Mouse (Mus musculus): ENCODE measurements around the gene Golt1a.

Golt1a gene

GRCm38 (mm10) chr1:133347226-133347625, 37.6 kb downstream of the Golt1a start:
- in situ Hi-C loops (cut with MboI), result no loop called here

GRCm38 (mm10) chr1:133347693-133348520, 38.3 kb downstream of the Golt1a start:
- in situ Hi-C loops (cut with MboI), result no loop called here

- in situ Hi-C loops (cut with MboI), result no loop called here
Measured at GRCm38 (mm10) chr1:133350210-133350609, 40.6 kb downstream of the Golt1a start, which contains the start of gene Ren1. TSS of gene Ren1 (plus strand) at chr1:133350510.

- in situ Hi-C loops (cut with MboI), result no loop called here
Measured at GRCm38 (mm10) chr1:133351762-133352161, 42.2 kb downstream of the Golt1a start.

- in situ Hi-C loops (cut with MboI), result no loop called here
Measured at GRCm38 (mm10) chr1:133353371-133353809, 43.8 kb downstream of the Golt1a start.

- in situ Hi-C loops (cut with MboI), result no loop called here
Measured at GRCm38 (mm10) chr1:133355469-133355868, 45.9 kb downstream of the Golt1a start.

- in situ Hi-C loops (cut with MboI), result no loop called here
Measured at GRCm38 (mm10) chr1:133355912-133356311, 46.3 kb downstream of the Golt1a start.

DNA sequence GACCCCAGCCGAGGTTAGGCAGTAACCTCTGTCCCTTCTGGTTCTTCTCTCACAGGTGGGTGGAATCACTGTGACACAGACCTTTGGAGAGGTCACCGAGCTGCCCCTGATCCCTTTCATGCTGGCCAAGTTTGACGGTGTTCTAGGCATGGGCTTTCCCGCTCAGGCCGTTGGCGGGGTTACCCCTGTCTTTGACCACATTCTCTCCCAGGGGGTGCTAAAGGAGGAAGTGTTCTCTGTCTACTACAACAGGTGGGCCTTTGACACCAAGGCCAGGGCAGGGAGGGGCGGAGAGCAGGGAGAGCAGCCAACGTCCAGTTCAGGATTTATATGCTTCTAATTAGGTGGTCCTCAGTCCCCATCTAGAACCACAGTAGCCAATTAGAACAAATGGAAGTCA, 46.7 kb downstream of the Golt1a start:
- in situ Hi-C loops (cut with MboI), result no loop called here

- in situ Hi-C loops (cut with MboI), result no loop called here
Measured at GRCm38 (mm10) chr1:133361006-133361405, 51.4 kb downstream of the Golt1a start.

DNA sequence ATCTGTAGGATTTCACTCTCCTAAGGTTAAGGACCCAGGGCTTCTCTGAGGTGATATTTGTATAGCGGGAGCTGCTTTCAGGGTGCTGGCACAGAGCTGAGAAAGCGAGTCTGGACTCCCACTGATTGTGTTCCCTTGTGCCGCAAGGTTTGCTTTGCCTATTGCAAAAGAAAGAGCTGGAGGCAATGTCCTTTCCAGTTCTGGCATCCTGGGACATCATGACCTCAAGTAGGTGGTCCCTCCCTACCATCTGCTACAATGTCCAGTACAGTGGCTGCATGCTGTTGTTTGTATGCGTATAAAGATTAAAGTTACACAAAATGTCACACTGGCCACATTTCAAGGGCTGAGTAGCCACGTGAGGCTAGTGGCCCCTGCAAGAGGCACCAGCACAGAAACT, 52.5 kb downstream of the Golt1a start:
- in situ Hi-C loops (cut with MboI), result no loop called here

DNA sequence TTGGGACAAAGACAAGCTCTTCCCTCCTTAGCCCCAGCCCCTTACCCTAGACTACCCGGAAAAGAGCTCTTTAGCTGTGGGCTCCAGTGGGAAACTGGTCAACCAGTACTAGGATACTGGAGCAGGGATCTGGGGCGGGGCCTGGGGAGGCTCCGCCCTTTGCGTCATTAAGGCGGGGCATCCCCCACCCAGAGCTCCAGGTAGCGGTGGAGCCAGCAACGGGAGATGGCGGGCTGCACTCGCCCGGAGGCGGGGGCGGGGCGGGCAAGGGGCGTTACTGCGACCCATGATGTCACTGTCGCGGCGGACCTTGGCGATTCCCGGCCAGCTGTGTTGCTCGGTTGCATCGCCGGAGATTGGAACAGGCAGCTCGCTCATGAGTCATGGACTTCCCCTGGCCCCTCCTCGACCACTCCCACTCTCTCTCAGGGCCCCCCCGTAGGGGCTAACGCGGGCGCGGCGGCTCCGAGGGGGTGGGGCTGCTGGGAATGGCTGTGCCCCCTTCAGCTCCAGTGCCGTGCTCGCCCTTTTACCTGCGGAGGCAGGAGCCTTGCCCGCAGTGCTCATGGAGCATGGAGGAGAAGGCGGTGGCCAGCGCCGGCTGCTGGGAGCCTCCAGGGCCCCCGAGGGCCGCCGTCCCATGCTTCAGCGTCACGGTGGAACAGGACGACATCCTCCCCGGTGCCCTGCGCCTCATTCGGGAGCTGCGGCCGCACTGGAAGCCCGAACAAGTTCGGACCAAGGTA, 53.8 kb downstream of the Golt1a start, which contains the start of gene Etnk2:
Gene Etnk2 (plus strand): TSS at position 297 of the 746 bp plus-strand sequence.
- in situ Hi-C loops (cut with MboI), result no loop called here

DNA sequence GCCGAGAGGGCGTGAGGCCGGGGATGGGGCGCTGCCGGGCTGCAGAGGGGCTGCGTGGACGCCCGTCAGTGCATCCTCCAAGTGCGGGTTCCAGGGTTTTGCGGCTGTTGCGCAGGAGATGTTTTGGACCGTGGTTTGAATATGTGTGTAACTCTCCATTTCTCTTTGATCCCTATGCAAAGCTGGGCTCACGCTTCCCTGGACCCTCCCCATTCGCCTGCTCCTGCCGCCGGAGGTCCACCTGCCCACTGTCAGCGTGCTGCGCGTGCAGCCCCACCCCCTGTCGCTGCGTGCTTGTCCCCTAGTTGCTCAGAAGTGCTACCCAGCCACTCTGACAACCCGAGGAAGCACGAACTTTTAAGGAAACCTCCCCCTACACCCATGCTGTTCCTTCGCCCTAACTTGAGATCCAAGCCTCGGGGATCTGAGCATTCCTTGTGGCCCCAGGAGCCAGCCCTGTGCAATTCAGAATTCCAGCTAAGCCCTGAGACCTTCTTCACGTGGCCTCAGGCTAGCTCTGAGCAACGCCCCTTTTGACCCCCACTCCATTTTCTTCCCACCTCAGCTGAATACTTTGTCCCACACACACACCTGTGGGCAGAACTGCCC, 54.5 kb downstream of the Golt1a start:
- in situ Hi-C loops (cut with MboI), result no loop called here

GRCm38 (mm10) chr1:133364890-133365289, 55.3 kb downstream of the Golt1a start:
- in situ Hi-C loops (cut with MboI), result no loop called here

GRCm38 (mm10) chr1:133366951-133367605, 57.5 kb downstream of the Golt1a start:
- in situ Hi-C loops (cut with MboI), result no loop called here

DNA sequence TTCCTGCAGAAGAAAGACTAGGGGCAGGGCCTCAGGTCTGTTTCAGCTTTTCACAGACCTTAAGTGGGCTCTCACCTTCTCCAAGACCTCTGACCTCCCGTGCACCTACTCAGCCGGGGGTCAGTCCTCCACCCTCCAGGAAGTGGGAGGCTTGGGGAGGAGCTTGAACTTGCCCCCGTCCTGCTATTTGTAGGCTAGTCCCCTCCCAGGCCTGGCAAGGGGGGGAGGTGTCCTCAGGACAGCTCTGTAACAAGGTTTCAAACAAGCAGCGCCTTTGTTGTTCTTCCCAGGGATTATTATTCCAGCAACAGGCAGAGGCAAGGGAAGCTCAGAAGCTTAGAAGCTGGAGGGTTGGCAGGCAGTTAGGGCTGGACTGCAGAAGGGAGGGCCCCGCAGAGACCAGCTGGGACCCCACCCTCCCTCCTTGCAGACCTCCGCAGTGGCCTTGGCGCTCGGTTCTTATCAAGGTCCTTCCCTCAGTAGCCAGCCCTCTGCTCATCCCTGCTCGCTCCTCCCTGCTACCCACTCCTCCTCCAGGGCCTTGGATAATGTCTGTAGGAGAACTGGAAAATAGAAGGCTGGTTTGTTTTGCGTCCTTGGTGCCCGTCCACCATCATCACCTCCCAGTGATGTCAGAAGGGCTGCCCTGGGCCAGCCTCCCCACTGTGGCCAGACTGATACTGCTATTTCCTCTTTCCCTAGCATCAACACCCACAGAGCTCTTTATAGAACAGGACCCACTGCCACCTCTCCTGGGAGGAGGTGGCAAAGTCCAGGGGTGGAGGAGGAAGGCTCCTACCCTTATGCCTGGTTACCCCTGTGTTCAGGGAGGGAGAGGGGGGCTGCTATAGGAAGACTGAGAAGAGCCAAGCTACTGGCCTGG, 58.2 kb downstream of the Golt1a start:
- in situ Hi-C loops (cut with MboI), result no loop called here

DNA sequence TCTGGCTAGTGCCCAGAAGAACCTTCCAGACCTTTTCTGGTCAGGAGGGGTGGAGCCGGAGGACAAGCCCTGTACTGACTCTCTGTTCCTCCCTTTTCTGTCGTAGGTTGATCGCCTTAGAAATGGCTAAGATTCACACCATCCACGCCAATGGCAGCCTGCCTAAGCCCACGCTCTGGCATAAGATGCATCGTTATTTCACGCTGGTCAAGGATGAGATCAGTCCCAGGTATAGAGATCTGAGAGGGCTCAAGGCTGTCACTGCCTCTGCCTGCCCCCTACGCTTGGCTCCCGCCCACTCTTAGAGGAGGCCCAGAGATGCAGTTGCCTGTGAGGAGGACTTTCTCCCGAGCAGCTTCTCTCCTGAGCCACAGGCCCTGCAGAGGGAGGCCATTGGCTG, 59.0 kb downstream of the Golt1a start:
- in situ Hi-C loops (cut with MboI), result no loop called here

DNA sequence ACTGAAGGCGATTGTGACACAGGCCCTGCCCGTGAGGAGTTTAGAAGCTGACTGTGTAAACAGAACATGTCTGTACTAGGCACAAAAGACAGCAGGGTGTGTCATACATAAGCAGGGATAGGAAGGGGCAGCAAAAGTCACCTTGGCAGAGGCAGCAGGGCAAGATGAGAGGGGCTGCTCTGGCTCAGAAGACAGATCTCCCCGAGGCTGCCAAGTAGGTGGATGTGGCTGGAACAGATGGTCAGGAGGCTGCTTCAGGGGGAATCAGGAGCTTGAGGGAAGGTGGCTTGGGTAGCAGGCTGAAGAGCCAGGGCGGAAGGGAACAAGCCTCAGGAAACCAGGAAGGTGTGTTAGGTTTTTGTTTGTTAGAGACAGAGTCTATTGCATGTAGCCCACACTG, 60.8 kb downstream of the Golt1a start:
- in situ Hi-C loops (cut with MboI), result no loop called here

DNA sequence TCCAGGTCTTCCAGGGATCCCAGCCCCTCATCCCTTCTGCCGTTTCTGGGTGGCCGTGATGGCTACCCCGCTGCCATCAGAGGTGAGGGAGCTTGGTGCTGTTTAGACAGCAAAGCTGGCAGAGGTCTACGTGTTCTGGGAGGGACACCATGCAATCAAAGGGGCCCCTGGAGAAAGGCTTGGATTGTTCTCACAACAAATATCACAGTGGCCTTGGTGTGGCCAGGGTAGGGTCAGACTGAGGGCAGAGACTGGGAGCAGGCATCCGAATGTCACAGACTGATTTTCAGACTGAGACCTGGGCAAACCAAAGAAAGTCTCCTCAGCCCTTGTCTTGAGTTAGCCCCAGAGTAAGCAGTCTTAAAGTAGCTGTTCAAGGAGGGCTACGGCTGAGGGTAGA, 61.8 kb downstream of the Golt1a start:
- in situ Hi-C loops (cut with MboI), result no loop called here

- in situ Hi-C loops (cut with MboI), result no loop called here
Measured at GRCm38 (mm10) chr1:133372113-133372512, 62.5 kb downstream of the Golt1a start.

Data from mature B cell (primary cell).